Mouse (Mus musculus) forelimb bud, embryonic 11.5 days (tissue): ENCODE results near the gene Atp13a2.
A peak's percentile ranks its signal among the peaks of the same experiment; 100 is the strongest.

Source experiments
- DNase-seq: peaks from one replicate; pipeline ENCODE4 v3.0.0-alpha.2; 2012; ENCODE audit warnings: low read depth, low spot score

Gene Atp13a2

DNA sequence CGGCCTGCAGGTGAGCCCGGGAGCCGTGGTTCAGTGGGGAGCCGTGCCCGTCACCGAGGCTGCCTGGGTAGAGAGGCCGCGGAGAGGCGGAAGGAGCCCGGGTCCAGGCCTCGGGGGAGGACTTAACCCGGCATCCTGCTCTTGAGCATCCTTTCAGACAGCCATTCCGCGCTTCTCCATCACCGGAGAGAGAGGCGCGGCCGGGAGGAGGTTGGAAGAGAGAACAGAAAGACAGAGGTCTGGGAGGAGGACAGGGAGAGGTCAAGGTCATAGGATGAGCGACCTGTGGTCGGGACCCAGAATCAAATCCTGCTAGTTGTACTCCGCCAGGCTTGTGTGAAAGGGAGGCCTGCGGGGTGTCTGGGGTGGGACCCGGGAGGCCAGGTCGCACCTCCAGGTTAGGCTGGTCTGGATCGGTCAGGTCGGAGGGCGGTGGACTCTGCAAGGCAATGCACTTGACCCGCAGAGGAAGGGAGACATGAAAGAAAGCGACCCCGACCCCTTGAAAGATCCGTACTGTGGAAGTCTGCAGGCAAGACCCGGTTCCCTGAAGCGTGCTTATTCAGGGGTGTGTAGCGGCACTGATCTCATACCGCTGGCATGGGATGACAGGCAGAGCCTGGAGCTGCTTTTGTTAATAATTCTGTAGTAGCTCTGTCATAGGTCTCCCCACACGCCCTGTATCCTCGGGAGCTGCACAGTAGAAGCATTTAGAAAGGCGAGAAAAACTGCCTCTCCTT lies 25.0 kb upstream of the Atp13a2 start:
- DNase-seq: no peak

DNA sequence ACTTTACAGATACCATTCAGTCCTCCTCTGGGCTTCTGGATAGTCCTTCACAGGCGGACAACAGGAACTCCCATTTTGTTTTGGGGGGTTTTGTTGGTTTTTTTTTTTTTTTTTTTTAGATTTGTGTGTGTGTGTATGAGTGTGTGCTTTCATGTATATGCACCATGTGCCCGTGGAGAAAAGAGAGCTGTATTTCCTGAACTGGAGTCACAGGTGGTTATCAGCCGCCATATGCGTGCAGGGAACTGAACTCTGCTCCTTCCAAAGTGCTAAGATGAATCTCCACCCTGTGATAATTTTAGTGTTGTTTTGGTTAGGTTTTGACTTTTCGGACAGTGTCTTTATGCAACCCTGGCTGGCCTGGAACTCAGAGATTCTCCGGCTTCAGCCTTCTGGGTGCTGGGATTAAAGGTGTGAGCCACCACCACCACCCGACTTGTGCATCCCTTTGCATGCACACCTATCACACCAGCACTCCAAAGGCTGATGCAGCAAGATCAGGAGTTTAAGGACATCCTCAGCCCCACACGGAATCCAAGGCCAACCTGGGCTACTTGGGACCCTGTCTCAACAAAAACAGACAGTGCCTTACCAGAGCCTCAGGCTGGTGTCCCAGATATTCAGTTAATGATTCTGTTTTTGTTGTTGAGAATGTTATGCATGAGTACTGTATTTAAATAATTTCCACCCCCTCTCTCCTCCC lies 24.3 kb upstream of the Atp13a2 start:
- DNase-seq: no peak

DNA sequence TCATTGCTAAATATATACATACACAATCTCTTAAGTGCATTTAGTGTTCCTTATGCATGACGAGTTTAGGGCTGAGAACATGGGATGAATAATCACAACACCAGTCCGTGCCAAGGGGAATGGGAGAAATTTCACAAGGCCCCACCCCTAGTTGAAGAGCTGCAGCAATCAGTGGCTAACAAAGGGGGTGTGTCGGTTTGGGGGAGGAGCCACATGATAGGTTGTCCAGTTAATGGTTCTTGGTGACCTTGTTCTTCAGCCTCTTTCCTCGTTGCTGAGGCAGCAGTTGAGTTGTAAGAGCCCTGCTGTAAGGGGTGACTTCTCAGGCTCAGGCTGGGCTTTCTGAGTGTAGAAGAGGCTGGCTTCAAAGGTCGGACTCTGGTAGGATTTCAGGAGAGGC lies 23.7 kb upstream of the Atp13a2 start:
- no peak for DNase-seq

DNA sequence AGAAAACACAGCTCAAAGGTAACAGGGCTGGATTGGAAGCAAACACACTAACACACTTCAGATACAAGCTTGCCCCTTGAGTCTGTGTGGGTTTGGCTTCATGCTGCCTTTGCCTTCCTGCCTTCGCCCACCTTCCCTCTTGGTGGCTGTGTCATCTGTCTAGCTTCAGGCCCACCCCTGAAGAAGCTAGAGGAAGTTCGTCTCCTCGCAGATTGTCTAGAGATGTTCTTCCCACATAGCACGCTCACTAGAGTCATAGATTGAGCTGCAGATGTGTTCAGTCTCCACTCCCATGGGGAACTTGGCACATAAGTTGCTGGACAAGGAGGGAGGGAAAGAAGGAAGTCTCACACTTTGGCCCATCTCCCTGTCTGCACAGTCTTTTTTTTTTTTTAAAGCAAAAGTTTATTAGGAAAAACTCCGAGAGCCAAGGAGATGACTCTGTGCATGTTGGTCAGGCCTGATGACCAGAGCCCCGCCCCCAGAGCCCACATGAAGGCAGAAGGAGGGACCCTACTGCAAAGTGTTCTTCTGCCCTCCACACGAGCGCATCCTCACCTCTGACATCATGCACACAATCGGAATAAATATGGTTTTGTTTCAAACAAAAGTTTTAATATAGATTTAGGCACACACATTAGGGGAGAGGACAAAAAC lies 22.6 kb upstream of the Atp13a2 start:
- DNase-seq: no peak

DNA sequence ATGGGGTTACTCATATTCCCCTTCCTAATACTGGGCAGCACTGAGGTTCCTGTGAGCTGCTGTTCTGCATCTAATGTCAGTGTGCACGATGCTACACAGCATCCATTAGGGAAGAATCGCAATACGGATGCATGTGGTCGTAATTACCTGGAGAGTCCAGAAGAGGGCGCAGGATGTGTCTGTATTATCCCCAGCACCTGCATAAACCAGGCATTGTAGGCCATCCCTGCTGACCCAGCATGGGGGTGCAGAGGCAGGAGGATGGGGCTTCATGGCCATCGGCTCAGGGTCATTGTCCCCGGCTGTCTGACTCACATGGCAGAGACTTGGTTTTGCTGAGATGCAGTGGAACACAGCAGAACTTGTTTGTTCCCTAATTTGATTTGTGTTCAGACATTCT lies 22.1 kb upstream of the Atp13a2 start:
- peak; percentile 80 for DNase-seq

DNA sequence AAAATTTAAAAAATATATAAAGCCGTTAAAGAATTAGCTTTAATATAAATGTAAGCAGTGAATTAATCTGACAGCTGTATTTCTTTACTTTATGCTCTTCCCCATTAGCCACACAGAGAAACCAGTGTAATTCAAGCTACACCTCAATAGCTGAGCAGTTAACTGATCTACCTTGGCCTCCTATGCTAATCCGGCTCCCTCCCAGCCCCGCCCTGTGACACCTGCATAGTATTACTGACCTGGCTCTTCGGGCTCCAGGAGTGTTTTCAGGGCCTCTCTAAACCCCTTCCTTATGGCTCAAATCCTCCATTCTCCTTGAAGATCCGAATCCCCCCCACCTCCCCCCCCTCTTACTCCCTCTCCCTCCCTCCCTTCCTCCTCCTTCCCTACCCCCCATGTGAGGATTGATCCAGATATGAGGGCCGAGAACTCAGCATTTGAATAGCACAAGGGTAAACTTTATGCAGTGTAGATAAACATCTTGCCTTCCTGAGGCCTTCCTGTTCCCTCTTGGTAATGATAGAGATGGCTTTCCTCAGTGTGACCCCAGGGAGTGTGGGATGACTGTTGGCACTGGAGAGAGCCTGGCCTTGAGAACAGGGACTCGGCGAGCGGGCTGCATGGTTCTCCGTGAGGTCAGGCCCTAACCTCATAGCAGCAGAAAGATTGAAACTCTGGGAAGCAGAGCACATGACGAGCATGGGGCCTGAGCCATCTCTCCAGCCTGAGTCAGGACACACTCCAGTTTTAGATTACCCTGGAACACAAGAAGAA lies 19.1 kb upstream of the Atp13a2 start:
- no peak for DNase-seq

DNA sequence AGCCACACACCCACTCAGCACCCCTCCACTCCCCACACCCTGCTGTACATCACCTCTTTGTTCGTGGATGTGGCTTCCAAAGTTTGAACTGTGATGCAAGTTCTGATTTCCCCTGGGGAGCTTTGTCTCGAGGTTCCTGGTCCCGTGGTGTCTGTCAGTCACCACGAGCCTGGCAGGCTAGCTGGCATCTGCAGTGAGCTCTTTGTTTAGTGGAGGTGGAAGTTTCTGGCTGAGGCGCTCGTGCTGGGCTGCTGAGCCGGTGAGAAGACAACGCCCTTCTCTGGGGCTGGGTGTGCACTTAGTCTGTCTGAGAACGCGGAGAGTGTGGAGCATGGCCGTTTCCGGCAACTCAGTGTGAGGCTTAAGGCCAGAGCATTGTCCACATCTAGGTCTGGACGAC lies 15.0 kb upstream of the Atp13a2 start:
- DNase-seq: no peak

DNA sequence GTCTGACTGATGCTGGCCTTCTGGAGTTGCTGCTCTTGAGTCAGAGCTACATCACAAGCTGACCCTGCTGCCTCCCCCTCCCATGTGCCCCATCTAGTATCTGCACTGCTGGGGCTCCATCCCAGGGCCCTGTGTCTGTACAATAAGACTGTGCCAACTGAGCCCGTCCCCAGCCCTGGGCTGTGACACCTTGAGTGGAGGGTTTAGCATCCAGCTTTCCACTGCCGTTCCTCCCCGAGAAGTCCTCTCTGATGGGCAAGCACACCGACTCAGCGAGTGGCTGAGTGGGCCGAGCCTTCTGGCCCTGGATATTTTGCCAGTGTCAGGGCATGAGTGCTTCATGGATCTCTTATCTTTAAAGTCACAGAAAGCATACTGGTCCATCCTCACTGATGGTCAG lies 12.3 kb upstream of the Atp13a2 start:
- DNase-seq: no peak

DNA sequence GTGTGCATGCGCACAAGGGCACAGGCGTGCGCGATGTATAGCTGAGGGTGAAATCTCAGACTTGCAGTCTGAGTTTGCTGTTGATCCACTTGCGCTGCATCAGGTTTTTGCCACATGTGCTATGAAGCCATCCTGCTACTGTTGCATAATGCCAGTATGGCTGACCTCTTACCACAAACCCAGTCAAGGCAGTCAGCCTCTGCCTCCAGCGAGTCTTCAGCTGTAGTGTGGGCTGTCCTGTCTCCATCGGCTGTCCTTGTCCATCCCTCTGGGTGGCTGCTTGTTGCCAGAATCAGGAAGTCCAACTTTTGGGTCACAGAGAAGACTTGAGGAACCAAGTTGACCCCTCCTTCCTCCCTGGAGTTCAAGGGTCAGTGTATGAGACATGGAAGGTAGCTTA lies 11.3 kb upstream of the Atp13a2 start:
- DNase-seq: no peak

DNA sequence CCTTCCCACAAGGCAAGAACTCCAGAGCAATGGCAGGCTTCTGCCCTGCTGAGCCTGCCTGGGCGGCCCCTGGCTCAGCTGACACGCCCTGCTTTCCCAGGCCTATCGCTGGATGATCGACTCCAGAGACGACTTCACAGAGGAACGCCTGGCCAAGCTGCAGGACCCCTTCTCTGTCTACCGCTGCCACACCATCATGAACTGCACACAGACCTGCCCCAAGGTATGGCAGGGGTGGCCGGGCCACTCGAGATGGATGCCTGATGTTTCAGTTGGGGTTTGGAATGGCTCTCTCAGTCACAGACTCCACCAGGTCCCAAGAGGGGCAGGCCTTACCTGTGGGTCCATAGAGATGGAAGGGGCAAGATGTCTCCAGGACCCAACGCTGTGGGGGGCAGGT lies 9.4 kb upstream of the Atp13a2 start:
- no peak for DNase-seq

DNA sequence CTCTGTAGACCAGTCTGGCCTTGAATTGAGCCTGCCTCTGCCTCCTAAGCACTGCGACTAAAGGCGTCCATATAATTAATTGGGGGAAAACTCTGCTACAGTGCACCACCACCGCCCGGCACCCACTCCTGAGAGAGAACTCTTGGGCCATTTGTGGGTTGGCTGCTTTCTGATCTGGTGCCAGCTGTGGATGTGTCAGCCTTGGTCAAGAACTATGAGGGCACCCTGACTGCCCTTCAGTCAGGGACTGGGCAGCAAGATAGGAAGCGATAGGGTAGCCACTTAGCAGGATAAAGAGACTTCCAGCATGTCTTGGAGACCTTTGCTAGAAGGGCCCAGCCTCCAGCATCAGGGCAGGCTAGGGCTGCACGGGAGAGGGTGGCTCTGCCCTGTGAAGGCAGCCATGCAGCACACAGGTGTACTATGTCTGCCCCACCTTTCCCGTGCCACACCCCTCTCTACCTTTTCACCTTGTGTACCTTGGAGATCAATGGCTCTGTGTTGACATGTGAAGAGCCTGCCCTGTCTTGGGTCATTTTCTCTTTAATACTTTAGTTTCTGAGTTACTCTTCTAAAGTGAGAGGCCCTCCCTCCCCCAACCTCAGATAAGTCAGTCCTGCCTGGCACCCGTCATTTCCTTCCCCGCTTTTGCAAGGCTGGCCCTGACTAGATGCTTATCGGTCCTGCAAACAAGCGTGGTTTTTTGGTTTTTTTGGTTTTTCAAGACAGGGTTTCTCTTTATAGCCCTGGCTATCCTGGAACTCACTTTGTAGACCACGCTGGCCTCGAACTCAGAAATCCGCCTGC lies 8.6 kb upstream of the Atp13a2 start:
- DNase-seq: no peak

DNA sequence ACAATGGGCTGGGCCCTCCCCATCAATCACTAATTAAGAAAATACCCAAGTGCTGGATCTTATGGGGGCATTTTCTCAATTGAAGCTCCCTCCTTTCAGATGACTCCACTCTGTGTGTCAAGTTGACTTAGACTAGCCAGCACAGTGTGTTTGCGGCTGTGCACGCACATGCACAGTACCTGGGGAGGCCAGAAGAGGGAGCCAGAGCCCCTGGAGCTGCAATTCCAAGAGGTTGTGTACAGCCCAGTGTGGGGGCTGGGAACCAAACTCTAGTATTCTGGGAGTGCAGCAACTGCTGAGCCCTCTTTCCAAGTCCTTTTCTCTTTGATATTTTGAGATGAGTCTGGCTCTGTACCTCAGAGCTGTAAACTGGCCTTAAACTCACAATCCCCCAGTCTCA lies 5.1 kb upstream of the Atp13a2 start:
- DNase-seq: no peak

DNA sequence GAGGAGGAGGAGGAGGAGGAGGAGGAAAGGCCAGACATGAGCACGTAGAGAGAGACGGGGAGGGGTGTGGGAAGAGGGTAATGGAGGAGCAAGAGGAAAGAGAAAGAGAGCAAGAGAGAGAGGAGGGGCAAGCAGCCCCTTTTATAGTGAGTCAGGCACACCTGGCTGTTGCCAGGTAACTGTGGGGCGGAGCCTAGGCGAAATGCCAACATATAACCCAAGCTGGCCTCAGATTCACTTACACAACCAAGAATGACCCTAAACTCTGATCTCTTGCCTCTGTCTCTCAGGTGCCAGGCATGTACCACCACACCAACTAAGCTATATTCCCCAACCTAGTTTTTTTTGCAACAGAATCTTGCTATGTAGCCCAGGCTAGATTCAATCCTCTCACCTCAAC lies 3.9 kb upstream of the Atp13a2 start:
- no peak for DNase-seq

DNA sequence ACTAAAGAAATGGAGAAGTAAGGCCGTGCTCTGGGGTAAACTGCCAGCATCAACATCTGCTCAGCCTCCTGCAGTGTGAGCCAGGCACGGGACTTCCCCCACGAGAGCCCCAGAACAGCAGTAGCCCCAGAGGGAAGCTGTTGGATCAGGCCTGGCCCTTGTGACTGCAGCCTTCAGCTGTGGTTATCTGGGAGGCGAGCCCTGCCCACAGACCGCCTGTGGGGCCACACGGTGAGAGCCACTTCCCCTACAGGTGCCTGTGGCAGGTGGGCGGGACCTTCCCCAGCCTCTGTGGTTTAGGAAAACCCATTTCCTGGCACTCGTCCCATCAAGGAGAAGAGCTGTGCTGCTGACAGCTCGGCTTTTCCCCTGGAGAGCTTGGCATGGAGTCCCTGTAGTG lies 3.2 kb upstream of the Atp13a2 start:
- DNase-seq: no peak

DNA sequence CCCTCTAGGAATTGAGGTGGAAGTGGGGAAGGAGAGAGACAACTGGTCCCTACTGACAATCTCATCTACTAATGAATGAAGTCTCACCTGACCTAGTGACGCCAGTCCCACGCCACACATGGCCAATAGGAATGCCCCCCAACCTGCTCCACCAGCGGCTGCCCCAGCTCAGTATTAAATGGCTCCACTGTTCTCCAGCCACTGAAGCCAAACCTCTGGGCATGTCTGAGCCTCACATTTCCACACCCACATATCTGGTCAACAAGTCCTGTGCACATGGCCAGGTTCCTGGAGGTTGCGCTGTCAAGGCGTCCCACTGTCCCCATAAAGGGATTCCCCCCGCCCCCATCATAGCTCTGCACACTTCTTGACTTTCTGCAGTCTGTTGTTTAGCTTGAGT lies 2.1 kb upstream of the Atp13a2 start:
- no peak for DNase-seq

DNA sequence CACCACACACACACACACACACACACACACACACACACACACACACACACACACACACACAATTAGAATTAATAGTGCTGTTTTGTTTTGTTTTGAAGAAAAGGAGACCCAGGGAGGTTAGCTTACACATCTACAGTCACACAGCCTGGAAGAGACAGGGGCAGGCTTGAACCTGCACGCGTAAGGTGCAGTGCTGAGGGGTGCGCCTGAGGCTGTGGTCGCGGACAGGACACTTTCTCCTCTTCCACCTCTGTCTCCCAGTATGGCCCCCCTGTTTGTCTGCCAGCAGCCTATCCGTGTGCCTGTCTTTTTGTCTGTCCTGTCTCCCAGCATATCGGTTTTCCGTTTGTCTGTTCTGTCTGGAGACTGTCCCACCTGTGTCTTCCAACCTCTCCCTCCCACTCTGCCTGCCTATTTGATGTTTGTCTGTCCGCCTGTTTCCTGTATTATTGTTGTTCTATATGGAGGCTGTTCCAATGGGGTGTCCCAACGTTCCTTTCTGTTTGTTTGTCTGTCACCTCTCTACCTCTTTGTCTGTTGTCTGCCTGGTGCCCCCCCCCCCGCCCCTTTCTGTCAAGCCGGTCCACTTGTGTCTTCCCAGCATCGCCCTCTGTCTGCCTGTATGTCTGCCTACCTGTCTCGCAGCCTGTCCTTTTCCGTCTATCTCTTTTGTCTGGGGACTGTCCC lies 506 bp upstream of the Atp13a2 start:
- no peak for DNase-seq

DNA sequence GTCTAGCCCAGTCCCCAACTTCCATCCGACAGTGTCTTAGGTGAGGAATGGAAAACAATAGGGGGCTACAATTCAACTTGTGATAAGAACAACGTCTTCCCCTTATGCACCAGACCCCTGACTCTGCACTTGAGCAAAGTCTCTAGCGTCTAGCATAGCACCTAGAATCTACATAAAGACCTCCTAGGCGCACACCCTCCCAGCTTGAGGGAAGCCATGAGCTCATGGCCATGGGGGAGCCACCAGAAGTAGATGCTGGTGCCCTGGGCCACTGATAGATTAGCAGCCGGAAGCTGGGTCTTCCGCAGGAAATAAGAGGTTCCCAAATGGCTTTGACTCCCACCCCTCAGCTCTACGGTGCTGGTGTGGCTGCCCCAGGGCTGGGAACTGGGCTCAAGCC lies 803 bp downstream of the Atp13a2 start:
- no peak for DNase-seq

DNA sequence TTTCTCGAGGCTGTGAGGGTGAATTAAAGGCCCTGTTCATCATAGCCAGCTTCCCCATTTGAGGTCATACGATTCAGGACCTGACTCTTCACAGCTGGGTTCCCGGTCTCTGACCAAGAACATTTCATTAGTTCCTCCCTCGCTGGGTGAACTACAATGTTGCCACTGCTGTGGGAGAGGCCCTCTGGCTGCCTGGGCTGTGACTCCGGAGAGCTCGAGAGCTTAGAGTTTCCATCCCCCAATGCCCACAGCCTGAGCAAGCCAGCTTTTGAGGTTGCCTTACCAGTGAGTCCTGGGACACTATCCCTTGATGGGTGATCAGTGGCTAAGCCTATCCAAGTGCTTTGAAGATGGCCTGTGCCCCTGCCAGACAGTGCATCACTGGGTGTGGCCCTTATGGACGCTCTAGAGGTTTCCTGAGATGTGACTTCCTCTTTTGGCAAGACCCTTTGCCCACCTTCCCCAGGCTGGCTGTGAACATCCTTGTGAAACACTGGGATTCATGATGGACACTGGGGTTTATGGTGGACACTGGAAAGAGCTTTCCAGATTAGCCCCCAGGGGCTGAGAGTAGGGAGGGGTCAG lies 2.1 kb downstream of the Atp13a2 start:
- no peak for DNase-seq

DNA sequence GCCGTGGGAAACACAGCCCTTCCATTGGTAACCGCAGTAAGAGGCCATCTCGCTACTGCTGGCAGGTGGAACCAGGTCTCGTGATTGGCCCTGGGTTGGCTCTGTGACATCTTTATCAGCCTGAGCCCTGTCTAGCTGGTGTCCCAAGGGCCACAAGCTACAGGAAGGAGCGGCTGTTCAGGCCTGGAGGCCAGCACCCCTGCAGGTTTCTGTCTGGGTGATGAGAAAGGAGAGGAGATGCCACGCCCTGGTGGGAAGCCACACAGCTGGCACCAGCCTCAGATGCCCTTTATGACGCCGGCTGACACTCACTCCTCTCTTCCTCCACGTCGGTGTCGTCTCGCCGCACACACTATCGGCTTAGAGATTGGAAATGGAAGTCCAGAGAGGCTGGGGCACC lies 2.8 kb downstream of the Atp13a2 start:
- no peak for DNase-seq

DNA sequence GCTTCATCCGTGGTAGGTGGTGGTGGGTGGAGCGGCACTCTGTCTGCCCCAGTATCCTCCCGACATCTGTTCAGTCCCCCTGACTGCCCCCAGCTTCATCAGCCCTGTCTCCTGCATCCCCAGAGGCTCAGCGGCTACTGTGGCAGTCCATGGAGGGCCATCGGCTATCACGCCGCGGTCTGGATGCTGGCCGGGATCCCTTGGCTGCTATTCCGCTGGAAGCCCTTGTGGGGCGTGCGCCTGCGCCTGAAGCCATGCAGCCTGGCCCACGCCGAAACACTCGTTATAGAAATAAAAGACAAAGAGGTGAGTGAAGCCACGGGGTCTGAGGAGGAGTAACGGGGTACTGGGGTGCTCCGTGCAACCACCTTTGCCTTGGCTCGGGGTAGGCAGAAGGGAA lies 5.5 kb downstream of the Atp13a2 start:
- no peak for DNase-seq
